Mouse (Mus musculus) midbrain, embryonic 12.5 days (tissue): ENCODE measurements around the gene Dusp10. TPM values are rescaled to one million over a fixed set of nuclear protein-coding genes. Genes with fewer than 3 reads are reported as not detected.

ENCODE experiments used
- ATAC-seq: fragments of 200-750 bp; cut with Nextera tagmentation; 2 replicates; pipeline ENCODE4 v1.8.0; 2017; ENCODE audit warnings: low read depth, moderate TSS enrichment, moderate library complexity; ENCODE audit not compliant: low FRiP score
- H3K27ac ChIP-seq: fragments of 300-500 bp; sonication (generic); replicated peaks from 2 replicates; pipeline ENCODE4 v1.5.1; 2016; ENCODE audit warnings: mild to moderate bottlenecking
- H3K27me3 ChIP-seq: fragments of 300-500 bp; sonication (generic); 2 replicates; pipeline ENCODE4 v1.6.1; 2016; ENCODE audit warnings: mild to moderate bottlenecking
- H3K36me3 ChIP-seq: fragments of 300-500 bp; sonication (generic); 2 replicates; pipeline ENCODE4 v1.6.1; 2016
- H3K4me1 ChIP-seq: fragments of 300-500 bp; sonication (generic); 2 replicates; pipeline ENCODE4 v1.6.1; 2016
- H3K4me2 ChIP-seq: fragments of 300-500 bp; sonication (generic); replicated peaks from 2 replicates; pipeline ENCODE4 v1.6.1; 2016; ENCODE audit warnings: mild to moderate bottlenecking, moderate library complexity
- H3K4me3 ChIP-seq: fragments of 300-500 bp; sonication (generic); 2 replicates; pipeline ENCODE4 v1.5.1; 2016; ENCODE audit warnings: mild to moderate bottlenecking
- H3K9ac ChIP-seq: fragments of 300-500 bp; sonication (generic); replicated peaks from 2 replicates; pipeline ENCODE4 v1.6.1; 2016; ENCODE audit warnings: mild to moderate bottlenecking, moderate library complexity
- H3K9me3 ChIP-seq: fragments of 300-500 bp; sonication (generic); 2 replicates; pipeline ENCODE4 v1.6.1; 2016; ENCODE audit warnings: mild to moderate bottlenecking
- WGBS: fragments of 180-500 bp; shearing (Covaris S2); methylation state at CpG from one replicate; pipeline ENCODE4 v1.1.7; 2016; 5-methylcytosine and 5-hydroxymethylcytosine counted together
- polyA plus RNA-seq: library from polyadenylated mRNA; unstranded; fragments of >200 nt; fragmentation: Nextera tagmentation; extraction: Ambion mirVana; gene quantifications from 2 replicates; pipeline ENCODE4 v1.2.1, GENCODE M21; 2016

Dusp10 gene
- polyA plus RNA-seq, 1 experiment from 2014 or later: 10.3 TPM

- Histone ChIP-seq H3K4me3 (no peak overlapping the region), H3K36me3 (no peaks in the 10 kb centered on the region), H3K27me3 (no peaks in the 10 kb centered on the region), H3K4me2 (no peak overlapping the region), H3K4me1 (peaks cover 17% of the 10 kb centered on the region), H3K9me3 (no peaks in the 10 kb centered on the region), H3K27ac (no peak overlapping the region), H3K9ac (no peak overlapping the region)
- ATAC-seq: no peak
- WGBS: 74% methylated on average over 4 of the region's 4 CpGs
Measured at GRCm38 (mm10) chr1:184060828-184061734, 48.0 kb downstream of the Dusp10 start.

- H3K4me2 ChIP-seq: no peak overlapping the region
- 71% methylated on average over 1 of the region's 1 CpGs for WGBS
- ATAC-seq: no peak
Measured at GRCm38 (mm10) chr1:184061901-184062300, 48.8 kb downstream of the Dusp10 start.

GRCm38 (mm10) chr1:184064306-184064705 is 51.2 kb downstream of the Dusp10 start:
- H3K36me3 ChIP-seq: peaks cover 7% of the 10 kb centered on the region; the same call in 1 of the 2 replicates
- ATAC-seq: no peak
- peaks cover 32% of the 10 kb centered on the region for H3K4me1 ChIP-seq
- no peak overlapping the region for H3K4me2 ChIP-seq
- H3K27ac ChIP-seq: no peak overlapping the region
- H3K27me3 ChIP-seq: no peaks in the 10 kb centered on the region
- WGBS: 87% methylated on average over 7 of the region's 7 CpGs
- no peak overlapping the region for H3K9ac ChIP-seq
- H3K4me3 ChIP-seq: no peak overlapping the region
- no peaks in the 10 kb centered on the region for H3K9me3 ChIP-seq

More at GRCm38 (mm10) chr1:184061901-184062300, 48.8 kb downstream of the Dusp10 start:
- Histone ChIP-seq H3K9ac (no peak overlapping the region), H3K27ac (no peak overlapping the region), H3K27me3 (no peaks in the 10 kb centered on the region), H3K9me3 (no peaks in the 10 kb centered on the region), H3K4me1 (peaks cover 26% of the 10 kb centered on the region), H3K36me3 (no peaks in the 10 kb centered on the region), H3K4me3 (no peak overlapping the region)

GRCm38 (mm10) chr1:184065589-184066361 is 52.7 kb downstream of the Dusp10 start:
- H3K9me3 ChIP-seq: no peaks in the 10 kb centered on the region
- H3K4me1 ChIP-seq: peaks cover 32% of the 10 kb centered on the region
- WGBS: 65% methylated on average over 13 of the region's 13 CpGs
- no peak overlapping the region for H3K4me3 ChIP-seq
- H3K36me3 ChIP-seq: peaks cover 16% of the 10 kb centered on the region
- H3K9ac ChIP-seq: 0 out of 2 replicates have a peak overlapping the region, but pooled peaks have one; percentile 11
- H3K27ac ChIP-seq: peak overlapping the region; percentile 81
- peak; percentile 90 for ATAC-seq
- peak overlapping the region; percentile 15; the same call in 1 of the 2 replicates for H3K4me2 ChIP-seq
- H3K27me3 ChIP-seq: no peaks in the 10 kb centered on the region

- Histone ChIP-seq H3K9me3 (no peaks in the 10 kb centered on the region), H3K4me3 (no peak overlapping the region), H3K9ac (no peak overlapping the region), H3K4me2 (0 out of 2 replicates have a peak overlapping the region, but pooled peaks have one; percentile 15), H3K36me3 (peaks cover 25% of the 10 kb centered on the region), H3K27ac (peak overlapping the region; percentile 81), H3K4me1 (peaks cover 32% of the 10 kb centered on the region), H3K27me3 (no peaks in the 10 kb centered on the region)
- WGBS: 56% methylated on average over 11 of the region's 11 CpGs
- ATAC-seq: peak; percentile 76
Measured at GRCm38 (mm10) chr1:184066460-184067287, 53.6 kb downstream of the Dusp10 start.

GRCm38 (mm10) chr1:184067704-184068558 is 54.8 kb downstream of the Dusp10 start:
- H3K4me3 ChIP-seq: no peak overlapping the region
- WGBS: 94% methylated on average over 18 of the region's 18 CpGs
- no peaks in the 10 kb centered on the region for H3K27me3 ChIP-seq
- peaks cover 32% of the 10 kb centered on the region for H3K4me1 ChIP-seq
- no peak overlapping the region for H3K9ac ChIP-seq
- H3K36me3 ChIP-seq: peaks cover 31% of the 10 kb centered on the region
- no peak overlapping the region for H3K4me2 ChIP-seq
- ATAC-seq: no peak
- H3K27ac ChIP-seq: no peak overlapping the region
- no peaks in the 10 kb centered on the region for H3K9me3 ChIP-seq

GRCm38 (mm10) chr1:184068971-184069370 is 55.9 kb downstream of the Dusp10 start:
- Histone ChIP-seq H3K4me2 (no peak overlapping the region), H3K27ac (no peak overlapping the region), H3K4me1 (peaks cover 32% of the 10 kb centered on the region), H3K9ac (no peak overlapping the region), H3K27me3 (no peaks in the 10 kb centered on the region), H3K9me3 (no peaks in the 10 kb centered on the region), H3K36me3 (peaks cover 41% of the 10 kb centered on the region), H3K4me3 (no peak overlapping the region)
- WGBS: 97% methylated on average over 12 of the region's 12 CpGs
- no peak for ATAC-seq

GRCm38 (mm10) chr1:184076065-184076464 is 63.0 kb downstream of the Dusp10 start:
- H3K9me3 ChIP-seq: no peaks in the 10 kb centered on the region
- H3K4me3 ChIP-seq: no peak overlapping the region
- H3K27me3 ChIP-seq: no peaks in the 10 kb centered on the region
- peaks cover 27% of the 10 kb centered on the region for H3K36me3 ChIP-seq
- no peak overlapping the region for H3K9ac ChIP-seq
- no peak for ATAC-seq
- H3K4me2 ChIP-seq: no peak overlapping the region
- 90% methylated on average over 6 of the region's 6 CpGs for WGBS
- H3K4me1 ChIP-seq: no peaks in the 10 kb centered on the region
- no peak overlapping the region for H3K27ac ChIP-seq

- H3K9me3 ChIP-seq: no peaks in the 10 kb centered on the region
- WGBS: 54% methylated on average over 2 of the region's 2 CpGs
- ATAC-seq: no peak
Measured at GRCm38 (mm10) chr1:184076756-184077155, 63.7 kb downstream of the Dusp10 start.

GRCm38 (mm10) chr1:184079304-184079703 is 66.2 kb downstream of the Dusp10 start:
- 85% methylated on average over 3 of the region's 3 CpGs for WGBS
- Histone ChIP-seq H3K9ac (no peak overlapping the region), H3K4me1 (no peaks in the 10 kb centered on the region), H3K4me2 (no peak overlapping the region), H3K9me3 (no peaks in the 10 kb centered on the region), H3K27me3 (no peaks in the 10 kb centered on the region), H3K36me3 (peaks cover 2% of the 10 kb centered on the region), H3K27ac (no peak overlapping the region), H3K4me3 (no peak overlapping the region)
- no peak for ATAC-seq

More at GRCm38 (mm10) chr1:184076756-184077155, 63.7 kb downstream of the Dusp10 start:
- Histone ChIP-seq H3K27me3 (no peaks in the 10 kb centered on the region), H3K4me1 (no peaks in the 10 kb centered on the region), H3K4me3 (no peak overlapping the region), H3K36me3 (peaks cover 20% of the 10 kb centered on the region), H3K4me2 (no peak overlapping the region), H3K9ac (no peak overlapping the region), H3K27ac (no peak overlapping the region)

GRCm38 (mm10) chr1:184082661-184083060 is 69.6 kb downstream of the Dusp10 start:
- no peaks in the 10 kb centered on the region for H3K9me3 ChIP-seq
- no peak overlapping the region for H3K9ac ChIP-seq
- H3K36me3 ChIP-seq: no peaks in the 10 kb centered on the region
- 81% methylated on average over 3 of the region's 3 CpGs for whole genome bisulfite sequencing
- H3K27me3 ChIP-seq: no peaks in the 10 kb centered on the region
- no peak overlapping the region for H3K4me2 ChIP-seq
- no peak overlapping the region for H3K4me3 ChIP-seq
- no peaks in the 10 kb centered on the region for H3K4me1 ChIP-seq
- no peak for ATAC-seq
- no peak overlapping the region for H3K27ac ChIP-seq
